Mouse (Mus musculus) adrenal gland, postnatal 25 days (tissue): ENCODE results near the gene Pitx2. TPM values are rescaled to one million over a fixed set of nuclear protein-coding genes. Genes with fewer than 3 reads are reported as not detected.
A peak's percentile ranks its signal among the peaks of the same experiment; 100 is the strongest.

Experiments used
- DNase-seq: peaks from one replicate; pipeline ENCODE4 v3.0.0; 2021; ENCODE audit warnings: mixed read lengths
- total RNA-seq: library from RNA; stranded (reverse); gene quantifications from 2 replicates; pipeline ENCODE4 v1.2.3, GENCODE M21; 2021

The Pitx2 gene
- total RNA-seq, 1 experiment from 2014 or later, result 0.21 TPM

GRCm38 (mm10) chr3:129217862-129218370, 18.2 kb downstream of the Pitx2 start:
- no peak for DNase-seq

GRCm38 (mm10) chr3:129218371-129218921, 18.8 kb downstream of the Pitx2 start:
- no peak for DNase-seq

GRCm38 (mm10) chr3:129220086-129220670, 20.5 kb downstream of the Pitx2 start:
- DNase-seq, result no peak

- DNase-seq, result no peak
Measured at GRCm38 (mm10) chr3:129220681-129221379, 21.2 kb downstream of the Pitx2 start.

GRCm38 (mm10) chr3:129221380-129222260, 21.9 kb downstream of the Pitx2 start:
- no peak for DNase-seq

GRCm38 (mm10) chr3:129222448-129223290, 23.0 kb downstream of the Pitx2 start:
- DNase-seq, result no peak

- DNase-seq, result no peak
Measured at GRCm38 (mm10) chr3:129223401-129223800, 23.7 kb downstream of the Pitx2 start.

- DNase-seq, result no peak
Measured at GRCm38 (mm10) chr3:129223964-129224805, 24.5 kb downstream of the Pitx2 start.

GRCm38 (mm10) chr3:129224806-129225576, 25.3 kb downstream of the Pitx2 start:
- DNase-seq, result no peak

GRCm38 (mm10) chr3:129225577-129226289, 26.1 kb downstream of the Pitx2 start:
- no peak for DNase-seq

- DNase-seq, result no peak
Measured at GRCm38 (mm10) chr3:129226681-129227080, 27.0 kb downstream of the Pitx2 start.

GRCm38 (mm10) chr3:129227331-129227730, 27.7 kb downstream of the Pitx2 start:
- DNase-seq, result no peak

GRCm38 (mm10) chr3:129238010-129238409, 38.3 kb downstream of the Pitx2 start:
- DNase-seq, result no peak

GRCm38 (mm10) chr3:129238664-129239258, 39.1 kb downstream of the Pitx2 start:
- DNase-seq, result no peak

GRCm38 (mm10) chr3:129250997-129251396, 51.3 kb downstream of the Pitx2 start:
- no peak for DNase-seq

- no peak for DNase-seq
Measured at GRCm38 (mm10) chr3:129254246-129254645, 54.6 kb downstream of the Pitx2 start.

GRCm38 (mm10) chr3:129256283-129256682, 56.6 kb downstream of the Pitx2 start:
- DNase-seq, result no peak

- peak; percentile 4 for DNase-seq
Measured at GRCm38 (mm10) chr3:129256766-129257165, 57.1 kb downstream of the Pitx2 start.

- DNase-seq, result no peak
Measured at GRCm38 (mm10) chr3:129258497-129258896, 58.8 kb downstream of the Pitx2 start.
